Mouse (Mus musculus): ENCODE data around the gene Dlg1. TPM values are rescaled to one million over a fixed set of nuclear protein-coding genes. Genes with fewer than 3 reads are reported as not detected.

Dlg1 gene
- polyA plus RNA-seq, 1 experiment from 2014 or later = 30.8 TPM

- Histone ChIP-seq H3K27ac (replicated peaks) (no peak overlapping the region), H3K27me3 (no peaks in the 10 kb centered on the region), H3K36me3 (peaks cover 9% of the 10 kb centered on the region), H3K4me3 (replicated peaks) (no peak overlapping the region), H3K4me2 (replicated peaks) (no peak overlapping the region), H3K4me1 (0 out of 2 replicates have a peak, but pooled peaks cover 3% of the 10 kb centered on the region), H3K9ac (no peak overlapping the region), H3K9me3 (replicated peaks) (peaks cover 6% of the 10 kb centered on the region)
- no peak for ATAC-seq (ENCODE audit: insufficient number of reproducible peaks, low FRiP score, low TSS enrichment, low read depth)
- WGBS = 68% methylated on average over 8 of the region's 8 CpGs
Measured at GRCm38 (mm10) chr16:31740271-31740670, 77.0 kb downstream of the Dlg1 start.

- peaks cover 10% of the 10 kb centered on the region for H3K36me3 ChIP-seq
- H3K4me1 ChIP-seq = 0 out of 2 replicates have a peak, but pooled peaks cover 3% of the 10 kb centered on the region
- H3K4me3 ChIP-seq (replicated peaks) = no peak overlapping the region
- ATAC-seq (ENCODE audit: insufficient number of reproducible peaks, low FRiP score, low TSS enrichment, low read depth) = no peak
- no peak overlapping the region for H3K4me2 ChIP-seq (replicated peaks)
- no peaks in the 10 kb centered on the region for H3K27me3 ChIP-seq
- H3K27ac ChIP-seq (replicated peaks) = no peak overlapping the region
- 58% methylated on average over 5 of the region's 5 CpGs for WGBS
- peaks cover 8% of the 10 kb centered on the region for H3K9me3 ChIP-seq (replicated peaks)
- H3K9ac ChIP-seq = no peak overlapping the region
Measured at GRCm38 (mm10) chr16:31740704-31741103, 77.5 kb downstream of the Dlg1 start.

GRCm38 (mm10) chr16:31750526-31750925 lies 87.3 kb downstream of the Dlg1 start:
- Histone ChIP-seq H3K9me3 (replicated peaks) (no peaks in the 10 kb centered on the region), H3K36me3 (peaks cover 8% of the 10 kb centered on the region), H3K27me3 (no peaks in the 10 kb centered on the region), H3K4me1 (0 out of 2 replicates have a peak, but pooled peaks cover 3% of the 10 kb centered on the region), H3K4me3 (replicated peaks) (no peak overlapping the region), H3K4me2 (replicated peaks) (no peak overlapping the region), H3K9ac (no peak overlapping the region), H3K27ac (replicated peaks) (no peak overlapping the region)
- WGBS = 95% methylated on average over 1 of the region's 1 CpGs
- ATAC-seq (ENCODE audit: insufficient number of reproducible peaks, low FRiP score, low TSS enrichment, low read depth) = no peak

- H3K9me3 ChIP-seq (replicated peaks) = no peaks in the 10 kb centered on the region
- no peak overlapping the region for H3K4me3 ChIP-seq (replicated peaks)
- no peaks in the 10 kb centered on the region for H3K27me3 ChIP-seq
- H3K27ac ChIP-seq (replicated peaks) = no peak overlapping the region
- 66% methylated on average over 19 of the region's 19 CpGs for WGBS
- peaks cover 4% of the 10 kb centered on the region; the same call in 1 of the 2 replicates for H3K4me1 ChIP-seq
- ATAC-seq (ENCODE audit: insufficient number of reproducible peaks, low FRiP score, low TSS enrichment, low read depth) = no peak
- H3K9ac ChIP-seq = no peak overlapping the region
- no peaks in the 10 kb centered on the region for H3K36me3 ChIP-seq
- H3K4me2 ChIP-seq (replicated peaks) = no peak overlapping the region
Measured at GRCm38 (mm10) chr16:31754172-31755025, 91.2 kb downstream of the Dlg1 start.

GRCm38 (mm10) chr16:31755053-31755452 lies 91.8 kb downstream of the Dlg1 start:
- WGBS = 91% methylated on average over 1 of the region's 1 CpGs
- no peaks in the 10 kb centered on the region for H3K36me3 ChIP-seq
- no peak overlapping the region for H3K4me3 ChIP-seq (replicated peaks)
- no peak for ATAC-seq (ENCODE audit: insufficient number of reproducible peaks, low FRiP score, low TSS enrichment, low read depth)
- H3K27ac ChIP-seq (replicated peaks) = no peak overlapping the region
- H3K4me1 ChIP-seq = peaks cover 4% of the 10 kb centered on the region; the same call in 1 of the 2 replicates
- H3K9ac ChIP-seq = no peak overlapping the region
- H3K4me2 ChIP-seq (replicated peaks) = no peak overlapping the region
- H3K27me3 ChIP-seq = no peaks in the 10 kb centered on the region
- H3K9me3 ChIP-seq (replicated peaks) = no peaks in the 10 kb centered on the region

- Histone ChIP-seq H3K36me3 (no peaks in the 10 kb centered on the region), H3K4me2 (replicated peaks) (no peak overlapping the region), H3K27me3 (no peaks in the 10 kb centered on the region), H3K9me3 (replicated peaks) (no peaks in the 10 kb centered on the region), H3K9ac (no peak overlapping the region), H3K4me1 (peaks cover 4% of the 10 kb centered on the region; the same call in 1 of the 2 replicates), H3K27ac (replicated peaks) (no peak overlapping the region), H3K4me3 (replicated peaks) (no peak overlapping the region)
- ATAC-seq (ENCODE audit: insufficient number of reproducible peaks, low FRiP score, low TSS enrichment, low read depth) = no peak
- 88% methylated on average over 5 of the region's 5 CpGs for WGBS
Measured at GRCm38 (mm10) chr16:31756436-31756835, 93.2 kb downstream of the Dlg1 start.

GRCm38 (mm10) chr16:31757606-31758005 lies 94.4 kb downstream of the Dlg1 start:
- no peak for ATAC-seq (ENCODE audit: insufficient number of reproducible peaks, low FRiP score, low TSS enrichment, low read depth)
- WGBS = 79% methylated on average over 1 of the region's 1 CpGs

GRCm38 (mm10) chr16:31759416-31759815 lies 96.2 kb downstream of the Dlg1 start:
- WGBS = 55% methylated on average over 6 of the region's 6 CpGs
- H3K4me2 ChIP-seq (replicated peaks) = no peak overlapping the region
- no peak overlapping the region for H3K9ac ChIP-seq
- ATAC-seq (ENCODE audit: insufficient number of reproducible peaks, low FRiP score, low TSS enrichment, low read depth) = no peak
- no peaks in the 10 kb centered on the region for H3K9me3 ChIP-seq (replicated peaks)
- H3K4me3 ChIP-seq (replicated peaks) = no peak overlapping the region
- no peak overlapping the region for H3K27ac ChIP-seq (replicated peaks)
- H3K4me1 ChIP-seq = peaks cover 4% of the 10 kb centered on the region; the same call in 1 of the 2 replicates
- no peaks in the 10 kb centered on the region for H3K36me3 ChIP-seq
- no peaks in the 10 kb centered on the region for H3K27me3 ChIP-seq

More at GRCm38 (mm10) chr16:31757606-31758005, 94.4 kb downstream of the Dlg1 start:
- no peak overlapping the region for H3K9ac ChIP-seq
- no peaks in the 10 kb centered on the region for H3K36me3 ChIP-seq
- no peak overlapping the region for H3K4me3 ChIP-seq (replicated peaks)
- peaks cover 4% of the 10 kb centered on the region; the same call in 1 of the 2 replicates for H3K4me1 ChIP-seq
- H3K27ac ChIP-seq (replicated peaks) = no peak overlapping the region
- no peaks in the 10 kb centered on the region for H3K9me3 ChIP-seq (replicated peaks)
- H3K27me3 ChIP-seq = no peaks in the 10 kb centered on the region
- H3K4me2 ChIP-seq (replicated peaks) = no peak overlapping the region

GRCm38 (mm10) chr16:31766298-31766697 lies 103.1 kb downstream of the Dlg1 start:
- H3K4me1 ChIP-seq = no peaks in the 10 kb centered on the region
- 96% methylated on average over 6 of the region's 6 CpGs for WGBS
- ATAC-seq (ENCODE audit: insufficient number of reproducible peaks, low FRiP score, low TSS enrichment, low read depth) = no peak
- H3K4me2 ChIP-seq (replicated peaks) = no peak overlapping the region
- no peaks in the 10 kb centered on the region for H3K27me3 ChIP-seq
- H3K9me3 ChIP-seq (replicated peaks) = no peaks in the 10 kb centered on the region
- H3K27ac ChIP-seq (replicated peaks) = no peak overlapping the region
- no peak overlapping the region for H3K9ac ChIP-seq
- H3K4me3 ChIP-seq (replicated peaks) = no peak overlapping the region
- H3K36me3 ChIP-seq = no peaks in the 10 kb centered on the region

GRCm38 (mm10) chr16:31766715-31767114 lies 103.5 kb downstream of the Dlg1 start:
- H3K27me3 ChIP-seq = no peaks in the 10 kb centered on the region
- no peak overlapping the region for H3K4me2 ChIP-seq (replicated peaks)
- H3K4me1 ChIP-seq = no peaks in the 10 kb centered on the region
- no peak overlapping the region for H3K4me3 ChIP-seq (replicated peaks)
- 60% methylated on average over 3 of the region's 3 CpGs for WGBS
- no peak overlapping the region for H3K9ac ChIP-seq
- H3K27ac ChIP-seq (replicated peaks) = no peak overlapping the region
- no peaks in the 10 kb centered on the region for H3K36me3 ChIP-seq
- H3K9me3 ChIP-seq (replicated peaks) = no peaks in the 10 kb centered on the region
- ATAC-seq (ENCODE audit: insufficient number of reproducible peaks, low FRiP score, low TSS enrichment, low read depth) = no peak

- no peak for ATAC-seq (ENCODE audit: insufficient number of reproducible peaks, low FRiP score, low TSS enrichment, low read depth)
- WGBS = 83% methylated on average over 10 of the region's 10 CpGs
Measured at GRCm38 (mm10) chr16:31775924-31776323, 112.7 kb downstream of the Dlg1 start.

More at GRCm38 (mm10) chr16:31775924-31776323, 112.7 kb downstream of the Dlg1 start:
- no peak overlapping the region for H3K4me3 ChIP-seq (replicated peaks)
- H3K4me2 ChIP-seq (replicated peaks) = no peak overlapping the region
- H3K9ac ChIP-seq = no peak overlapping the region
- H3K27ac ChIP-seq (replicated peaks) = no peak overlapping the region
- H3K27me3 ChIP-seq = no peaks in the 10 kb centered on the region
- H3K4me1 ChIP-seq = no peaks in the 10 kb centered on the region
- H3K36me3 ChIP-seq = no peaks in the 10 kb centered on the region
- H3K9me3 ChIP-seq (replicated peaks) = no peaks in the 10 kb centered on the region
